Mouse (Mus musculus) lung, embryonic 16.5 days (tissue): ENCODE measurements around the gene Olfr288. TPM values are rescaled to one million over a fixed set of nuclear protein-coding genes. Genes with fewer than 3 reads are reported as not detected.

ENCODE experiments used
- ATAC-seq: fragments of 200-750 bp; cut with Nextera tagmentation; 2 replicates; pipeline ENCODE4 v1.8.0; 2017; ENCODE audit warnings: low read depth, mild to moderate bottlenecking, moderate library complexity
- H3K27ac ChIP-seq: fragments of 300-500 bp; sonication (generic); 2 replicates; pipeline ENCODE4 v1.5.1; 2014; ENCODE audit warnings: mild to moderate bottlenecking, control low read depth, low read length
- H3K27me3 ChIP-seq: fragments of 300-500 bp; sonication (generic); 2 replicates; pipeline ENCODE4 v1.6.1; 2014; ENCODE audit warnings: low read depth, low read length, mixed read lengths; ENCODE audit not compliant: control insufficient read depth, insufficient read depth
- H3K36me3 ChIP-seq: fragments of 300-500 bp; sonication (generic); 2 replicates; pipeline ENCODE4 v1.6.1; 2014; ENCODE audit warnings: low read length; ENCODE audit not compliant: control insufficient read depth, insufficient read depth
- H3K4me1 ChIP-seq: fragments of 300-500 bp; sonication (generic); replicated peaks from 2 replicates; pipeline ENCODE4 v1.6.1; 2014; ENCODE audit warnings: low read length, mixed read lengths; ENCODE audit not compliant: control insufficient read depth, insufficient read depth
- H3K4me2 ChIP-seq: fragments of 300-500 bp; sonication (generic); 2 replicates; pipeline ENCODE4 v1.6.1; 2014; ENCODE audit warnings: low read depth, low read length, control low read depth
- H3K4me3 ChIP-seq: fragments of 300-500 bp; sonication (generic); 2 replicates; pipeline ENCODE4 v1.5.1; 2014; ENCODE audit warnings: mild to moderate bottlenecking, low read length, control low read depth
- H3K9ac ChIP-seq: fragments of 300-500 bp; sonication (generic); 2 replicates; pipeline ENCODE4 v1.6.1; 2014; ENCODE audit warnings: low read length, control low read depth
- H3K9me3 ChIP-seq: fragments of 300-500 bp; sonication (generic); 2 replicates; pipeline ENCODE4 v1.6.1; 2016; ENCODE audit warnings: low read length; ENCODE audit not compliant: control insufficient read depth
- WGBS: fragments of 180-500 bp; shearing (Covaris S2); extraction: QIAGEN DNeasy Blood & Tissue Kit; methylation state at CpG from one replicate; pipeline ENCODE4 v1.1.7; 2014; 5-methylcytosine and 5-hydroxymethylcytosine counted together
- polyA plus RNA-seq: library from polyadenylated mRNA; unstranded; fragments of >200 nt; fragmentation: Nextera tagmentation; extraction: Ambion mirVana; gene quantifications from 2 replicates; pipeline ENCODE4 v1.2.1, GENCODE M21; 2015

The Olfr288 gene
- polyA plus RNA-seq, 1 experiment from 2014 or later: not detected

DNA sequence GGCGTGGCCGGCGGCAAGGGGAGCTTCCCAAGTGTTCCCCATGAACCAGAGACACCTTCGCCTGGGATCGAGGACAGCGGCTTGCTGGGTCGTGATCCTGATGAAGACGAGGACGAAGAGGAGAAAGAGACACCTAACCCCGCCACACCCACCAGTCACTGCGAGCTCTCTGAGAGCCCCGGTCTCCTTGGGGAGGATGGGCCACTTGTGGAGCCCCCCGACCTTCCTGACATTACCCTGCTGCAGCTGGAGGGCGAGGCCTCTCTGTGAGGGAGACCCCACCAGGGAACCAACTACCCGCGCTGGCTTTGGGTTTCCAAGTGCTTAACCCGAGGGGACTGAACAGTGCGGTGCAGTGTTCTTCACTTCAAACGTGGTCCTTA lies 26.7 kb downstream of the Olfr288 start:
- H3K4me2 ChIP-seq: no peak overlapping the region

DNA sequence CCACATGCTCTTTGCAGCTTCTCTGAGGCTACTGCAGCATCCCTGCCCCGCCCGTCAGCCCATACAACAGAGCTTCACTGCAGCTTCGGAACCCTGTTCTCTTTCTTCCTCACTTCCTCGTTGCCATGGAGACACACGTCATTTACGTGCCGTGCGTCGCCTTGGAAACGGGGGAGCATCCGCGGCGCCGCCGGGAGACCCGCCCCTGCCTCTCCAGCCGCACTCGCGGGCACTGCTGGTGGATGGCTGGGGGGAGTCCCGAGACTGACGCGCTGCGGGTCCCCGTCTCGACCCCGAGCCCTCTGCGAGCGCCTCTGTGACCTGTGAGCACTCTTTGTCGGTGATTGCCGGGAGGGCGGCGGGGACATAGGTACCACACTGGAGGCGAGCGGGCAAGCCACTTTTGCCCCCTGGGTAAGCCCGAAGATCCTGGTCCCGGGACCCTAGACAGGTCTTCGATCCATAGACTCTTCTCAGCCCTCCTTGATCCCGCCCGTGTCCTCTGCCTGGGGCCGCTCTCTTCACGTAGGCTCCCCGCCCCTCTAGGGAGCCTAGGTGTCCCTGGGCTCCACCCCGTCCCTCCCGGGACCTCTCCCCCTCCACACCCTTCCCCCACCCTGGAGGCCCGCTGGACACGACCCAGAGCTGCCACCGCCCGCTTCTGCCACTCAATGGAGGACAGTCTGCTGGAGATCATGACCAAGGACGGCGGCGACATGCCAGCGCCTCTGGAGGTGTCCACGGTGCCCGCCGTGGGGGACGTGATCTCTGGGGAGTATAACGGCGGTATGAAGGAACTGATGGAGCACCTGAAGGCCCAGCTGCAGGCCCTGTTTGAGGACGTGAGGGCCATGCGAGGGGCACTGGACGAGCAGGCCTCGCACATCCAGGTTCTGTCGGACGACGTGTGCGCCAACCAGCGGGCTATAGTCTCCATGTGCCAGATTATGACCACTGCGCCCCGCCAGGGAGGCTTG lies 27.4 kb downstream of the Olfr288 start:
- WGBS: 2% methylated on average over 68 of the region's 69 CpGs
- H3K9ac ChIP-seq: no peak overlapping the region
- peak; percentile 79 for ATAC-seq
- H3K9me3 ChIP-seq: no peaks in the 10 kb centered on the region
- peaks cover 9% of the 10 kb centered on the region for H3K4me1 ChIP-seq
- H3K27me3 ChIP-seq: peaks cover 73% of the 10 kb centered on the region
- H3K4me2 ChIP-seq: peak overlapping the region; percentile 54
- peak overlapping the region; percentile 39 for H3K4me3 ChIP-seq
- H3K27ac ChIP-seq: no peak overlapping the region
- no peaks in the 10 kb centered on the region for H3K36me3 ChIP-seq

More for the DNA sequence above, 26.7 kb downstream of the Olfr288 start:
- Histone ChIP-seq H3K9me3 (no peaks in the 10 kb centered on the region), H3K9ac (no peak overlapping the region), H3K36me3 (no peaks in the 10 kb centered on the region), H3K4me1 (peaks cover 9% of the 10 kb centered on the region), H3K4me3 (no peak overlapping the region), H3K27ac (no peak overlapping the region), H3K27me3 (peaks cover 78% of the 10 kb centered on the region)
- WGBS: 6% methylated on average over 19 of the region's 19 CpGs
- no peak for ATAC-seq

DNA sequence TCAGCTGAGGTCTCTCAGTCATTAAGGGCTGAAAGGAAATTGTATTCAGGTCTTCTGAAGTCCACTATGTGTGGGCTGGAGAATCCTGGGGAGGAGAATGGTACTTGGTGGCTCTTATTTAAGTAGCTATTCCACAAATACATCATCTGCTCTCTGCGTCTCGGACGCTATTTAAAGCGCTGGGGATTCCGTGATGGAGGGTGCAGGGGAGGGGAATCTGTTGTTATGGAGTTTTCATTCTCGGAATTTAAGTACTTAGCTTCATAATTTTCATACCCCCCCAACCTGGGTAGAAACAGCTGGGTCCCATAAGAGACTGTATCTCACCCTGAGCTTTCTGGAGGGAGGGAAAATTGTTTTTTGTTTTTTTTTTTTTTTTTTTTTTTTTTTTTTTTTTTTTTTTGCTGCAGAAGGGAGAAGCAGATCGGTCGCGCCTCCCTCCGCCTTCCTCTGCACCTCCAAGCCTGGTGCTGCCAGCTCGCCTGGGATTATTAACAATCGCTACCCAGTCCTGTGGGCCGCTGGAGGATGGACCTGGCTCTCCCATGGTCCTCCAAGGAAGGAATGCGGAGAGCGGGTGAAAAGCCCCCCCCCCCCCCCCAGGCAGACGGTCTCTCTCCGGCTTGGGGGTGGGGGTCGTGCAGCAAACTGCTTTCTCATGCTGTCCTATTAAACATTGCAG lies 28.2 kb downstream of the Olfr288 start, which contains the start of gene Ccdc184:
Gene Ccdc184, plus strand, starts transcription at position 196 of the 682 bp plus-strand sequence.
- H3K9me3 ChIP-seq: no peaks in the 10 kb centered on the region
- peaks cover 67% of the 10 kb centered on the region for H3K27me3 ChIP-seq
- 6% methylated on average over 13 of the region's 18 CpGs for WGBS
- H3K27ac ChIP-seq: no peak within 1 kb of the TSS
- peak within 1 kb of the TSS; percentile 54 for H3K4me2 ChIP-seq
- H3K4me1 ChIP-seq: peaks cover 9% of the 10 kb centered on the region
- no peaks in the 10 kb centered on the region for H3K36me3 ChIP-seq
- no peak within 1 kb of the TSS for H3K9ac ChIP-seq
- ATAC-seq: no peak; the same call in 1 of the 2 replicates
- H3K4me3 ChIP-seq: peak within 1 kb of the TSS; percentile 39

DNA sequence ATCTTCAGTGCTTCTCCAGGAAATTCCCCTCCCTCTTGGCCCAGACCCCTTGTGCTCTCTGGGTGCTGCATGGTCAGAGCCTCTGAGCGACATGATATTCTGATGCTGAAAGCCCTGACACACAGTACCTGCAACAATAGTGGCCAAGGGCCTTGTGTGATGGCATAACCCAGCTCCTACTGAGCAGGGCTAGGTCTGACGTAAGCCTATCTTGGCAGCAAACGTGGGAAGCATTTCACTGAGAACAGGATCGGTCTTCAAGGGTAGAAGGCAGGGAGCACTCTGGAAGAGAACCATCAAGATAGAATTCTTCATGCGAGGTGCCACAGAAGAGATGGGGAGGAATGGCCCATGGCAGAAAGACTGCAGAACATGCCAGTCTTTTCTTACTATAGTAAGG lies 29.8 kb downstream of the Olfr288 start, which contains the start of gene Asb8:
Gene Asb8, minus strand, starts transcription at position 101 of the 400 bp plus-strand sequence.
- Histone ChIP-seq H3K9ac (no peak within 1 kb of the TSS), H3K4me2 (no peak within 1 kb of the TSS), H3K4me3 (no peak within 1 kb of the TSS), H3K27me3 (peaks cover 52% of the 10 kb centered on the region), H3K27ac (no peak within 1 kb of the TSS), H3K4me1 (peaks cover 9% of the 10 kb centered on the region), H3K9me3 (no peaks in the 10 kb centered on the region), H3K36me3 (no peaks in the 10 kb centered on the region)
- ATAC-seq: no peak
- 77% methylated on average over 5 of the region's 5 CpGs for WGBS

DNA sequence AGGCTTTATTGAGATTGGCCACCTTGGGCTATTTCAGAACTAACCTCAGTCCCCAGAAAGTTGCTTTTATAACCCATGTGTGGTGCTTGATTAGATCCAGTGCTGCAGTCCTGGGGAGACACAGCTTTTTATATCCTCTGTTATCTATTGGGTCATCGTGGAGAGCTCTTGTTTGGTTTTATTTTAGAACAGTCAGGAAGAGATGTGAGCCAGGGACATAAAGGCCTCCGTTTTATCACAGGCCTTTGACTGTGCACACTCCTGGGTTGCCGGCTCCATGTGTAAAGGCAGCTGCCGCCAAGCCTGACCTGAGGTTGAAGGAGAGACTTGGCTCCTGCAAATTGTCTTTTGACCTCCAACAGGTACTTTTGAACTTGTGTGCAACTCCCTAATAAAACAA lies 32.8 kb downstream of the Olfr288 start:
- H3K36me3 ChIP-seq: no peaks in the 10 kb centered on the region
- 66% methylated on average over 4 of the region's 4 CpGs for WGBS
- H3K4me1 ChIP-seq: 0 out of 2 replicates have a peak, but pooled peaks cover 3% of the 10 kb centered on the region
- no peak for ATAC-seq
- H3K9me3 ChIP-seq: no peaks in the 10 kb centered on the region
- no peak overlapping the region for H3K27ac ChIP-seq
- H3K4me2 ChIP-seq: no peak overlapping the region
- peaks cover 23% of the 10 kb centered on the region for H3K27me3 ChIP-seq
- H3K4me3 ChIP-seq: no peak overlapping the region
- H3K9ac ChIP-seq: no peak overlapping the region

DNA sequence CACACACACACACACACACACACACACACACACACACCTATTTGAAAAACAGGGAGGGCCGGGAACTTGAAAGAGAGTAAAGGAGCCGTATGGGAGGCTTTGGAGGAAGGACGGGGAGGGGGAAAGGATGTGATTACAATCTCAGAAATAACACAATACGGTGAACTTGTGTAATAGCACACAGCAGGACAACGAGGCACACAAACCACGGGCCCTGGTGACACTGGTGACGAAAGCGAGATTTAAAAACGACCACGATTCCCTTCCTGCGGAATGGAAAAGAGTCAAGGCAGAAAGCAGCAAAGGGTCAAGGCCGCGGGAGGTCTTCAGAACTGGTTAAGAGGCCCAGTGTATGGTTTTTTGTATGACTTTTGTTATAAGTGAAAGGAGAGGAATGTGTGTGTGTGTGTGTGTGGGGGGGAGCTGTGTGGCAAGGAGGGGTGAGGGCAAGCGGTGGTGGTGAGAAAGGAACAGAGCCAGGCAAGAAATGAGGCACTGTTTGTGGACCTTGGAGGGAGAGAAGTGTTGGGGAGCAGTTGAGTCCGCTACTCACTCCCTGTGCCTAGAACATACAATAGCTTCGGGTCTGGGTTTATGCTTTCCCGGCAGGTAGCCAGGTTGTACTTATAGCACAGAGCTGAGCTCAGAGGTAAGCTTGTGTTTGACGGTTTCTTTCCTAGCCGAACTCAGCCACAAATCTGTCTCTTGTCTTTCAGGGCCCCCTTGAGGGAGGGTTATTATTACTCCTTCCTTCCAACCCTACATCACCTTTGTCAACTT lies 34.1 kb downstream of the Olfr288 start:
- H3K9me3 ChIP-seq: no peaks in the 10 kb centered on the region
- no peak overlapping the region for H3K4me2 ChIP-seq
- H3K9ac ChIP-seq: no peak overlapping the region
- peaks cover 10% of the 10 kb centered on the region for H3K27me3 ChIP-seq
- H3K36me3 ChIP-seq: no peaks in the 10 kb centered on the region
- ATAC-seq: no peak
- H3K27ac ChIP-seq: no peak overlapping the region
- H3K4me3 ChIP-seq: no peak overlapping the region
- H3K4me1 ChIP-seq: no peaks in the 10 kb centered on the region
- 64% methylated on average over 19 of the region's 19 CpGs for WGBS

DNA sequence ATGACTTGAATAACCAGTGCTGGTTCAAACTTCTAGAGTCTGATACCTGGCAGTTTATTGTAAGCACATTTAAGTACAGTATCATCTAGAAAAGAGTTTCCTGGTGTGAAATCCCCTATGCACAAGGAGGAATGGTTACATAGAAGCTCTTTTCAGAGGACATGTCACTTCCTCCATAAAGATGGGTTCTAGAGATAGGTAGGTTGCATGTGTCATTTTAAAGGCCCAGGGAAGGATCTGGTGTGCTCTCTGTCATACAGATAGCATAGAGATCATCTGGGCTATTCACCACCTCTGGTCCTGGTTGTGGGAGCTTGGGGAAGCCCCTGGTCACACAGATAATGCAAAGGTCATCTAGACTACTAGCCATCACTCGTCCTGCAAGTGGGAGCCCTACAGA lies 38.1 kb downstream of the Olfr288 start:
- H3K9me3 ChIP-seq: no peaks in the 10 kb centered on the region
- H3K4me3 ChIP-seq: no peak overlapping the region
- H3K36me3 ChIP-seq: no peaks in the 10 kb centered on the region
- H3K4me2 ChIP-seq: no peak overlapping the region
- no peaks in the 10 kb centered on the region for H3K4me1 ChIP-seq
- ATAC-seq: no peak
- no peak overlapping the region for H3K9ac ChIP-seq
- no peak overlapping the region for H3K27ac ChIP-seq
- 45% methylated on average over 1 of the region's 1 CpGs for WGBS
- no peaks in the 10 kb centered on the region for H3K27me3 ChIP-seq

DNA sequence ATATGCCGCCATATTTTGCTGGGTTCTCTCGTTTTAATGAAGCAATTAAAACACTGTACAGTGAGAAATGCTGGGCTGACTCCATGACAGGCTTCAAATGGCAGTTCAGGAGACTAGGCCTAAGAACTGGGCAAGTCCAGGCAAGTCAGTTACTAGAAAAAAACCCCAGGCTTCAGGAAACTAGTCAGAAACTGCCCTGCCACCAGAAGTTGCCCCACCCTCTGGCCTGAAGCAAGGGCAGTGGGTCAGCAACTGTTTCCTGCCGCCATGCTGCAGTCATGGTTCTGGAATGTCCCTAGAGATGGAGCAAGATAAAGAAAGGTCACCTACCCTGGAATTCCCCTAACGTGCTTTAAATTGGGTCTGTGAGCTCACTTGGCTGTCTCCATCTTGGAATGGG lies 39.4 kb downstream of the Olfr288 start:
- WGBS: 56% methylated on average over 4 of the region's 4 CpGs
- H3K36me3 ChIP-seq: no peaks in the 10 kb centered on the region
- no peak overlapping the region for H3K4me2 ChIP-seq
- H3K4me1 ChIP-seq: no peaks in the 10 kb centered on the region
- H3K4me3 ChIP-seq: no peak overlapping the region
- H3K27ac ChIP-seq: no peak overlapping the region
- no peaks in the 10 kb centered on the region for H3K9me3 ChIP-seq
- ATAC-seq: no peak
- no peaks in the 10 kb centered on the region; the same call in 1 of the 2 replicates for H3K27me3 ChIP-seq
- H3K9ac ChIP-seq: no peak overlapping the region
